Mouse (Mus musculus): ENCODE results near the gene 1700019D03Rik. TPM values are rescaled to one million over a fixed set of nuclear protein-coding genes. Genes with fewer than 3 reads are reported as not detected.
A peak's percentile ranks its signal among the peaks of the same experiment; 100 is the strongest.

Gene 1700019D03Rik
- 8.4 and 10.2 TPM in 2 replicates for polyA plus RNA-seq (2015; fragmentation: Nextera tagmentation; extraction: Ambion mirVana)

GRCm38 (mm10) chr1:53020079-53020478 lies at the start of gene 1700019D03Rik:
1700019D03Rik (minus strand) TSS chr1:53020179.
- no peak within 1 kb of the TSS for H3K27ac ChIP-seq (replicated peaks)

GRCm38 (mm10) chr1:53063921-53064320 lies 43.9 kb upstream of the 1700019D03Rik start:
- Histone ChIP-seq H3K4me3 (ENCODE audit: low read depth, low read length) (no peak overlapping the region), H3K36me3 (ENCODE audit: control insufficient read depth, insufficient read depth, low read length) (no peaks in the 10 kb centered on the region), H3K4me1 (replicated peaks; ENCODE audit: control insufficient read depth, insufficient read depth) (no peaks in the 10 kb centered on the region), H3K9ac (ENCODE audit: low read length) (no peak overlapping the region), H3K27me3 (ENCODE audit: control insufficient read depth, insufficient read depth, low read length) (no peaks in the 10 kb centered on the region), H3K27ac (replicated peaks) (no peak overlapping the region), H3K4me2 (replicated peaks; ENCODE audit: low read depth) (no peak overlapping the region), H3K9me3 (ENCODE audit: control insufficient read depth, low read length) (no peaks in the 10 kb centered on the region)
- ATAC-seq (ENCODE audit: low FRiP score, low TSS enrichment) (no peak), DNase-seq (ENCODE audit: low spot score) (no peak)
- 78% methylated on average over 4 of the region's 4 CpGs for whole genome bisulfite sequencing
- no peak for TF ChIP-seq CTCF (IDR thresholded peaks at IDR 0.05; ENCODE audit: low read depth)
- TF ChIP-seq EP300 (optimal IDR thresholded peaks at IDR 0.05) = no peak

More at GRCm38 (mm10) chr1:53020079-53020478, at the start of gene 1700019D03Rik:
- no peak for TF ChIP-seq EP300 (optimal IDR thresholded peaks at IDR 0.05)
- no peak for TF ChIP-seq CTCF (IDR thresholded peaks at IDR 0.05; ENCODE audit: low read depth)
- Histone ChIP-seq H3K9me3 (ENCODE audit: control insufficient read depth, low read length) (no peaks in the 10 kb centered on the region), H3K4me1 (replicated peaks; ENCODE audit: control insufficient read depth, insufficient read depth) (no peaks in the 10 kb centered on the region), H3K36me3 (ENCODE audit: control insufficient read depth, insufficient read depth, low read length) (no peaks in the 10 kb centered on the region), H3K4me3 (ENCODE audit: low read depth, low read length) (no peak within 1 kb of the TSS), H3K27me3 (ENCODE audit: control insufficient read depth, insufficient read depth, low read length) (no peaks in the 10 kb centered on the region), H3K4me2 (replicated peaks; ENCODE audit: low read depth) (no peak within 1 kb of the TSS), H3K9ac (ENCODE audit: low read length) (no peak within 1 kb of the TSS)
- no peak for ATAC-seq (ENCODE audit: low FRiP score, low TSS enrichment)
- DNase-seq (ENCODE audit: low spot score) = no peak
- 46% methylated on average over 5 of the region's 5 CpGs for WGBS

- Histone ChIP-seq H3K4me1 (replicated peaks; ENCODE audit: control insufficient read depth, insufficient read depth) (no peaks in the 10 kb centered on the region), H3K9ac (ENCODE audit: low read length) (no peak overlapping the region), H3K27ac (replicated peaks) (no peak overlapping the region), H3K36me3 (ENCODE audit: control insufficient read depth, insufficient read depth, low read length) (no peaks in the 10 kb centered on the region), H3K4me3 (ENCODE audit: low read depth, low read length) (no peak overlapping the region), H3K4me2 (replicated peaks; ENCODE audit: low read depth) (0 out of 2 replicates have a peak overlapping the region, but pooled peaks have one; percentile 21), H3K9me3 (ENCODE audit: control insufficient read depth, low read length) (no peaks in the 10 kb centered on the region), H3K27me3 (ENCODE audit: control insufficient read depth, insufficient read depth, low read length) (no peaks in the 10 kb centered on the region)
- WGBS = 39% methylated on average over 13 of the region's 13 CpGs
- DNase-seq (ENCODE audit: low spot score) (no peak), ATAC-seq (ENCODE audit: low FRiP score, low TSS enrichment) (no peak)
- TF ChIP-seq CTCF (IDR thresholded peaks at IDR 0.05; ENCODE audit: low read depth) (no peak), EP300 (optimal IDR thresholded peaks at IDR 0.05) (no peak)
These were observed 42.1 kb upstream of the 1700019D03Rik start for GRCm38 (mm10) chr1:53061871-53062608.

DNA sequence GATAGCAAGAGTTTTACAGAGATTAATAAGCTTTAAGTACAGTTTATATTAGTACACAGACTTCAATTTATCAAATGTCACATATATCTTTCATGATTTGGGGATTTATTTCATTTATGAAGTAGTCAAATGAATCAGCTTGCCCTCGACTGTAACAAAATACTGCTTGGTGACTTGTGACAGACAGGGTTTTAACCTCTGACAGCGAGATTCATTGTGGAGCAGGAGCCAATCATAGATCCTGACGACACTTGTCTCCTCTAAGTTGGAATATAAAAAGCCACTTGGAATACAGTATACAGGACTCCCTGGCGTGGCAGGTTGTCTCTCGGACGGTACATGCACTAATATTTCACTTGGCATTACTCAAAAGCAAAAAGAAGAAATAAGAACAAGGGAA lies 41.4 kb upstream of the 1700019D03Rik start, which contains the start of gene Mstn:
Gene Mstn, plus strand, starts transcription at position 301 of the 400 bp plus-strand sequence.
- TF ChIP-seq EP300 (optimal IDR thresholded peaks at IDR 0.05) (no peak), CTCF (IDR thresholded peaks at IDR 0.05; ENCODE audit: low read depth) (no peak)

GRCm38 (mm10) chr1:53060499-53060898 lies 40.5 kb upstream of the 1700019D03Rik start:
- ATAC-seq (ENCODE audit: low FRiP score, low TSS enrichment) (no peak), DNase-seq (ENCODE audit: low spot score) (no peak)
- TF ChIP-seq EP300 (optimal IDR thresholded peaks at IDR 0.05) (no peak), CTCF (IDR thresholded peaks at IDR 0.05; ENCODE audit: low read depth) (no peak)
- Histone ChIP-seq H3K27ac (replicated peaks) (no peak overlapping the region), H3K9me3 (ENCODE audit: control insufficient read depth, low read length) (no peaks in the 10 kb centered on the region), H3K4me1 (replicated peaks; ENCODE audit: control insufficient read depth, insufficient read depth) (no peaks in the 10 kb centered on the region), H3K4me2 (replicated peaks; ENCODE audit: low read depth) (no peak overlapping the region), H3K9ac (ENCODE audit: low read length) (no peak overlapping the region), H3K36me3 (ENCODE audit: control insufficient read depth, insufficient read depth, low read length) (no peaks in the 10 kb centered on the region), H3K4me3 (ENCODE audit: low read depth, low read length) (no peak overlapping the region), H3K27me3 (ENCODE audit: control insufficient read depth, insufficient read depth, low read length) (no peaks in the 10 kb centered on the region)
- WGBS = 49% methylated on average over 8 of the region's 8 CpGs

More for the DNA sequence above, 41.4 kb upstream of the 1700019D03Rik start, which contains the start of gene Mstn:
- Histone ChIP-seq H3K9ac (ENCODE audit: low read length) (no peak within 1 kb of the TSS), H3K4me1 (replicated peaks; ENCODE audit: control insufficient read depth, insufficient read depth) (no peaks in the 10 kb centered on the region), H3K27me3 (ENCODE audit: control insufficient read depth, insufficient read depth, low read length) (no peaks in the 10 kb centered on the region), H3K4me2 (replicated peaks; ENCODE audit: low read depth) (0 out of 2 replicates have a peak within 1 kb of the TSS, but pooled peaks have one; percentile 21), H3K9me3 (ENCODE audit: control insufficient read depth, low read length) (no peaks in the 10 kb centered on the region), H3K4me3 (ENCODE audit: low read depth, low read length) (no peak within 1 kb of the TSS), H3K36me3 (ENCODE audit: control insufficient read depth, insufficient read depth, low read length) (no peaks in the 10 kb centered on the region), H3K27ac (replicated peaks) (no peak within 1 kb of the TSS)
- WGBS = 46% methylated on average over 6 of the region's 6 CpGs
- DNase-seq (ENCODE audit: low spot score) = no peak
- ATAC-seq (ENCODE audit: low FRiP score, low TSS enrichment) = no peak

GRCm38 (mm10) chr1:53059106-53059505 lies 39.1 kb upstream of the 1700019D03Rik start:
- ATAC-seq (ENCODE audit: low FRiP score, low TSS enrichment) (no peak), DNase-seq (ENCODE audit: low spot score) (no peak)
- 60% methylated on average over 5 of the region's 5 CpGs for WGBS
- Histone ChIP-seq H3K4me3 (ENCODE audit: low read depth, low read length) (no peak overlapping the region), H3K9me3 (ENCODE audit: control insufficient read depth, low read length) (no peaks in the 10 kb centered on the region), H3K27me3 (ENCODE audit: control insufficient read depth, insufficient read depth, low read length) (no peaks in the 10 kb centered on the region), H3K4me2 (replicated peaks; ENCODE audit: low read depth) (no peak overlapping the region), H3K36me3 (ENCODE audit: control insufficient read depth, insufficient read depth, low read length) (no peaks in the 10 kb centered on the region), H3K27ac (replicated peaks) (no peak overlapping the region), H3K9ac (ENCODE audit: low read length) (no peak overlapping the region), H3K4me1 (replicated peaks; ENCODE audit: control insufficient read depth, insufficient read depth) (no peaks in the 10 kb centered on the region)
- TF ChIP-seq EP300 (optimal IDR thresholded peaks at IDR 0.05) (no peak), CTCF (IDR thresholded peaks at IDR 0.05; ENCODE audit: low read depth) (no peak)
